Mouse (Mus musculus): ENCODE measurements around the gene Zc3h12d.

DNA sequence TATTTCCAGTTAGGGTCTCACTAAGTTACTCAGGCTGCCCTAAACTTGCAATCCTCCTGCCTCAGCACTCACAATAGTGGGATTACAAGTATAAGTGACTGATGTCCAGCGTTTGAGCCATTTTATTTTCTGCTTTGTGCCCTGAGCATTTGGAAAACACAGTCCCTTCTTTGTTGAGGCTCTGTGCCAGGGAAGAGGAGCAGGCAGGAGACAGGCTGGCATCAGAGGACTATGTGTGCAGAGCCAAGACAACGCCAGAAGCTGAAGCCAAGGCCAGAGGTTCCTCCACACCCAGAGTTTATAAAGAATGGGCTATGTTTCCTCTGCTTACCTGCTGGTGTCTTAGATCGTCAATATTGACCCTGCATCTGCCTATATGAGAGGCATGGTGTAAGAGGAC is 32.5 kb downstream of the Zc3h12d start:
- TF ChIP-seq GATA1 (IDR thresholded peaks at IDR 0.05; ENCODE audit: borderline replicate concordance, low read length) = no peak
- no peak for TF ChIP-seq FLI1 (IDR thresholded peaks at IDR 0.05; ENCODE audit: low read length)

All from megakaryocyte, embryonic 14.5 days (primary cell).